Mouse (Mus musculus): ENCODE data around the gene Upk3bl. TPM values are rescaled to one million over a fixed set of nuclear protein-coding genes. Genes with fewer than 3 reads are reported as not detected.

Gene Upk3bl
- 41.7 and 48.4 TPM in 2 replicates for polyA plus RNA-seq (2015; fragmentation: Nextera tagmentation; extraction: Ambion mirVana)

- ATAC-seq (ENCODE audit: insufficient number of reproducible peaks, low FRiP score, low TSS enrichment, low read depth) = no peak
Observed at GRCm38 (mm10) chr5:136054301-136055077, at the start of gene Upk3bl. TSS of gene Upk3bl (plus strand) at chr5:136054492.

GRCm38 (mm10) chr5:136004537-136004936, 49.8 kb upstream of the Upk3bl start:
- no peak overlapping the region for H3K9ac ChIP-seq
- no peak overlapping the region for H3K27ac ChIP-seq (replicated peaks)
- peaks cover 27% of the 10 kb centered on the region for H3K36me3 ChIP-seq
- no peak overlapping the region for H3K4me3 ChIP-seq (replicated peaks)
- WGBS = 65% methylated on average over 4 of the region's 4 CpGs
- ATAC-seq (ENCODE audit: insufficient number of reproducible peaks, low FRiP score, low TSS enrichment, low read depth) = no peak
- H3K27me3 ChIP-seq = no peaks in the 10 kb centered on the region
- no peak overlapping the region for H3K4me2 ChIP-seq (replicated peaks)
- peaks cover 31% of the 10 kb centered on the region for H3K4me1 ChIP-seq
- H3K9me3 ChIP-seq (replicated peaks) = no peaks in the 10 kb centered on the region

More at GRCm38 (mm10) chr5:136054301-136055077, at the start of gene Upk3bl:
- Histone ChIP-seq H3K4me3 (replicated peaks) (no peak within 1 kb of the TSS), H3K27ac (replicated peaks) (no peak within 1 kb of the TSS), H3K9ac (no peak within 1 kb of the TSS), H3K4me1 (peaks cover 16% of the 10 kb centered on the region), H3K4me2 (replicated peaks) (no peak within 1 kb of the TSS), H3K9me3 (replicated peaks) (no peaks in the 10 kb centered on the region), H3K27me3 (no peaks in the 10 kb centered on the region), H3K36me3 (no peaks in the 10 kb centered on the region)
- 86% methylated on average over 11 of the region's 11 CpGs for WGBS

GRCm38 (mm10) chr5:136007745-136008144, 46.5 kb upstream of the Upk3bl start:
- Histone ChIP-seq H3K27ac (replicated peaks) (no peak overlapping the region), H3K4me2 (replicated peaks) (no peak overlapping the region), H3K9me3 (replicated peaks) (no peaks in the 10 kb centered on the region), H3K4me1 (peaks cover 25% of the 10 kb centered on the region), H3K4me3 (replicated peaks) (no peak overlapping the region), H3K9ac (no peak overlapping the region), H3K36me3 (peaks cover 29% of the 10 kb centered on the region), H3K27me3 (no peaks in the 10 kb centered on the region)
- ATAC-seq (ENCODE audit: insufficient number of reproducible peaks, low FRiP score, low TSS enrichment, low read depth) = no peak
- WGBS = 76% methylated on average over 7 of the region's 7 CpGs

GRCm38 (mm10) chr5:136014877-136015276, 39.4 kb upstream of the Upk3bl start:
- no peak overlapping the region for H3K4me2 ChIP-seq (replicated peaks)
- H3K4me1 ChIP-seq = peaks cover 46% of the 10 kb centered on the region
- H3K36me3 ChIP-seq = peaks cover 44% of the 10 kb centered on the region
- no peak for ATAC-seq (ENCODE audit: insufficient number of reproducible peaks, low FRiP score, low TSS enrichment, low read depth)
- H3K4me3 ChIP-seq (replicated peaks) = no peak overlapping the region
- peak overlapping the region; percentile 90 for H3K27ac ChIP-seq (replicated peaks)
- H3K27me3 ChIP-seq = no peaks in the 10 kb centered on the region
- WGBS = 86% methylated on average over 10 of the region's 10 CpGs
- no peaks in the 10 kb centered on the region for H3K9me3 ChIP-seq (replicated peaks)
- H3K9ac ChIP-seq = no peak overlapping the region

- 0 out of 2 replicates have a peak, but pooled peaks have one; percentile 30 for ATAC-seq (ENCODE audit: insufficient number of reproducible peaks, low FRiP score, low TSS enrichment, low read depth)
- Histone ChIP-seq H3K27me3 (no peaks in the 10 kb centered on the region), H3K4me2 (replicated peaks) (0 out of 2 replicates have a peak overlapping the region, but pooled peaks have one; percentile 5), H3K4me1 (peaks cover 49% of the 10 kb centered on the region), H3K36me3 (peaks cover 38% of the 10 kb centered on the region), H3K27ac (replicated peaks) (peak overlapping the region; percentile 90), H3K9ac (no peak overlapping the region), H3K4me3 (replicated peaks) (no peak overlapping the region), H3K9me3 (replicated peaks) (no peaks in the 10 kb centered on the region)
- WGBS = 62% methylated on average over 10 of the region's 10 CpGs
Observed at GRCm38 (mm10) chr5:136015586-136015985, 38.7 kb upstream of the Upk3bl start.

- whole genome bisulfite sequencing = 45% methylated on average over 10 of the region's 10 CpGs
- 0 out of 2 replicates have a peak, but pooled peaks have one; percentile 31 for ATAC-seq (ENCODE audit: insufficient number of reproducible peaks, low FRiP score, low TSS enrichment, low read depth)
- no peaks in the 10 kb centered on the region for H3K27me3 ChIP-seq
- peak overlapping the region; percentile 5; the same call in 1 of the 2 replicates for H3K4me2 ChIP-seq (replicated peaks)
- H3K4me3 ChIP-seq (replicated peaks) = no peak overlapping the region
- no peak overlapping the region for H3K9ac ChIP-seq
- H3K27ac ChIP-seq (replicated peaks) = peak overlapping the region; percentile 90
- no peaks in the 10 kb centered on the region for H3K9me3 ChIP-seq (replicated peaks)
- H3K4me1 ChIP-seq = peaks cover 49% of the 10 kb centered on the region
- peaks cover 34% of the 10 kb centered on the region for H3K36me3 ChIP-seq
Observed at GRCm38 (mm10) chr5:136016014-136016876, 38.0 kb upstream of the Upk3bl start.

GRCm38 (mm10) chr5:136017262-136017661, 37.0 kb upstream of the Upk3bl start:
- 68% methylated on average over 6 of the region's 6 CpGs for WGBS
- Histone ChIP-seq H3K4me1 (peaks cover 49% of the 10 kb centered on the region), H3K27ac (replicated peaks) (peak overlapping the region; percentile 90), H3K4me3 (replicated peaks) (no peak overlapping the region), H3K9ac (no peak overlapping the region), H3K36me3 (peaks cover 26% of the 10 kb centered on the region), H3K27me3 (no peaks in the 10 kb centered on the region), H3K9me3 (replicated peaks) (no peaks in the 10 kb centered on the region), H3K4me2 (replicated peaks) (no peak overlapping the region)
- ATAC-seq (ENCODE audit: insufficient number of reproducible peaks, low FRiP score, low TSS enrichment, low read depth) = no peak

GRCm38 (mm10) chr5:136018726-136019125, 35.6 kb upstream of the Upk3bl start:
- H3K9ac ChIP-seq = no peak overlapping the region
- no peaks in the 10 kb centered on the region for H3K27me3 ChIP-seq
- H3K4me3 ChIP-seq (replicated peaks) = no peak overlapping the region
- whole genome bisulfite sequencing = 85% methylated on average over 2 of the region's 2 CpGs
- no peak overlapping the region for H3K4me2 ChIP-seq (replicated peaks)
- ATAC-seq (ENCODE audit: insufficient number of reproducible peaks, low FRiP score, low TSS enrichment, low read depth) = no peak
- H3K4me1 ChIP-seq = peaks cover 49% of the 10 kb centered on the region
- no peaks in the 10 kb centered on the region for H3K9me3 ChIP-seq (replicated peaks)
- peaks cover 17% of the 10 kb centered on the region; the same call in 1 of the 2 replicates for H3K36me3 ChIP-seq
- no peak overlapping the region for H3K27ac ChIP-seq (replicated peaks)

GRCm38 (mm10) chr5:136019907-136020306, 34.4 kb upstream of the Upk3bl start:
- 25% methylated on average over 1 of the region's 1 CpGs for WGBS
- H3K36me3 ChIP-seq = peaks cover 19% of the 10 kb centered on the region; the same call in 1 of the 2 replicates
- peaks cover 45% of the 10 kb centered on the region for H3K4me1 ChIP-seq
- H3K4me2 ChIP-seq (replicated peaks) = no peak overlapping the region
- ATAC-seq (ENCODE audit: insufficient number of reproducible peaks, low FRiP score, low TSS enrichment, low read depth) = no peak; the same call in 1 of the 2 replicates
- H3K4me3 ChIP-seq (replicated peaks) = no peak overlapping the region
- no peak overlapping the region for H3K9ac ChIP-seq
- no peaks in the 10 kb centered on the region for H3K9me3 ChIP-seq (replicated peaks)
- H3K27me3 ChIP-seq = no peaks in the 10 kb centered on the region
- H3K27ac ChIP-seq (replicated peaks) = peak overlapping the region; percentile 52; the same call in 1 of the 2 replicates

GRCm38 (mm10) chr5:136025712-136026111, 28.6 kb upstream of the Upk3bl start:
- WGBS = 73% methylated on average over 3 of the region's 3 CpGs
- no peak for ATAC-seq (ENCODE audit: insufficient number of reproducible peaks, low FRiP score, low TSS enrichment, low read depth)

GRCm38 (mm10) chr5:136026859-136027258, 27.4 kb upstream of the Upk3bl start:
- Histone ChIP-seq H3K4me3 (replicated peaks) (no peak overlapping the region), H3K27ac (replicated peaks) (no peak overlapping the region), H3K4me1 (no peaks in the 10 kb centered on the region), H3K27me3 (no peaks in the 10 kb centered on the region), H3K9me3 (replicated peaks) (no peaks in the 10 kb centered on the region), H3K4me2 (replicated peaks) (no peak overlapping the region), H3K36me3 (peaks cover 70% of the 10 kb centered on the region), H3K9ac (no peak overlapping the region)
- ATAC-seq (ENCODE audit: insufficient number of reproducible peaks, low FRiP score, low TSS enrichment, low read depth) = no peak
- WGBS = 86% methylated on average over 9 of the region's 9 CpGs

More at GRCm38 (mm10) chr5:136025712-136026111, 28.6 kb upstream of the Upk3bl start:
- H3K4me3 ChIP-seq (replicated peaks) = no peak overlapping the region
- peaks cover 60% of the 10 kb centered on the region for H3K36me3 ChIP-seq
- H3K9ac ChIP-seq = no peak overlapping the region
- H3K4me2 ChIP-seq (replicated peaks) = no peak overlapping the region
- H3K27me3 ChIP-seq = no peaks in the 10 kb centered on the region
- no peak overlapping the region for H3K27ac ChIP-seq (replicated peaks)
- H3K4me1 ChIP-seq = no peaks in the 10 kb centered on the region
- H3K9me3 ChIP-seq (replicated peaks) = no peaks in the 10 kb centered on the region
